ENCODE assay signal across 17 mouse cellular contexts in the genomic region with DNA sequence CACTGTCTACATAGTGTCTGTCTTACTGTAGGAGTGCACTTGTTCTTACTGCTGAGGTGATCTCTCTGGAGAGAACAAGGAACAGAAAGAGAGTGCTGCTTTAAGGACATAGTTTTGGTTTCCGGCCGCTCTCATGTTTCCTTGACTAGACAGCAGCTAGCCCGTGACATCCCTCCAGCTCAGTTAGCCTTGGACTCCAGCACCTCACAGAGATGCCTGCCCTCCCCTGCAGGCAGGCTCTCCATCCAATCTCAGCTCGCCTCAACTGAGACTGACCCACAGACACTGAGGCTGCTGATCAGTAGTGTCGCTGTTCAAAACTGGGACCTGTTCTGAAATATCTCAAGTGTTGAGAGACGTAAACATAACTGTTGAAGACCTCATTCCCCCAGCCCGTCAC.
"Had no signal": no experiment of that assay in that cellular context is flagged by ENCODE, and none has a peak within 500 bp of the region (broad histone marks: within the 10 kb centered on the region; RNA-seq: fewer than 3 reads in every experiment).

No protein-coding gene starts in this region.

- H3K9ac ChIP-seq: kidney, embryonic 15.5 days; limb, embryonic 12.5 days; liver, embryonic 14.5 days; neural tube, embryonic 15.5 days had no signal

- H3K4me1 ChIP-seq: kidney, embryonic 15.5 days; limb, embryonic 12.5 days; midbrain, embryonic 10.5 days; neural tube, embryonic 15.5 days had no signal

- H3K4me2 ChIP-seq: kidney, embryonic 15.5 days; limb, embryonic 12.5 days; neural tube, embryonic 15.5 days had no signal

- ATAC-seq: lung, postnatal 0 days had no signal

- DNase-seq: kidney, postnatal 25 days; layer of hippocampus, adult 9-11 months; layer of hippocampus, postnatal 36 days; liver; lung, adult 2 months; lung, postnatal 36 days; midbrain, embryonic 14.5 days; right cerebral cortex, adult 18-20 months; right cerebral cortex, postnatal 25 days; thymus, postnatal 36 days had no signal

- H3K9me3 ChIP-seq: limb, embryonic 12.5 days; midbrain, embryonic 10.5 days; neural tube, embryonic 15.5 days had no signal

- H3K4me3 ChIP-seq: kidney, embryonic 15.5 days; limb, embryonic 12.5 days; midbrain, embryonic 10.5 days; myocyte; neural tube, embryonic 15.5 days had no signal

- H3K27me3 ChIP-seq: kidney, embryonic 15.5 days; limb, embryonic 12.5 days; neural tube, embryonic 15.5 days had no signal

- H3K27ac ChIP-seq: kidney, embryonic 15.5 days; limb, embryonic 12.5 days; liver, embryonic 14.5 days; midbrain, embryonic 10.5 days; neural tube, embryonic 15.5 days had no signal
